Mouse (Mus musculus): ENCODE measurements at regions not wholly inside any gene's neighbourhood (a gene's known extent, or its start where the extent isn't known, plus 50 kb on each side); places are given as distances from the start of the nearest gene placed in this dataset.

DNA sequence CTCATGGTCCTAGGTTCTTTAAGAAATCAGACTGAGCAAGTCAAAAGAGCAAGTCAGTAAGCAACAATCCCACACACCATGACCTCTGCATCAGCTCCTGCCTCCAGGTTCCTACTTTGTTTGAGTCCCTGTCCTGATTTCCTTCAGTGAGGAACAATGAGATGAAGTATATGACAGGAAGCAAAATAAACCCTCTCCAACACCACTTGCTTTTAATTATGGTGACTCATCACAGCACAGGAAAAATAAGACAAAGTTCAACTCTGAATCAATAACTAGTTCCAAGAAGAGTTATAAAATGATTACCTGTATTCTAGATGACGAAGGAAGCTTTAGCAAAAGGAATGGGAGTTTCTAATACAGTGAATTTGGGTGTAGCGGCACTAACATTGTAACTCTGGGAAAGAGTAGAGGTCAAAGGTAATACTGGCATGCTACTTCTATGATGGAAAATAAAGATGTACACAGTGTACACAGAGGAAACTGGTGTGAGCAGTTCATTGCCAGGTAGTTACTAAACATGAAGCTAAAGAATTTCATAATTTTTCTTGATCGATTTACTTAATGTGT is 248.2 kb upstream of the Atp2b1 start:
- DNase-seq = no peak

DNA sequence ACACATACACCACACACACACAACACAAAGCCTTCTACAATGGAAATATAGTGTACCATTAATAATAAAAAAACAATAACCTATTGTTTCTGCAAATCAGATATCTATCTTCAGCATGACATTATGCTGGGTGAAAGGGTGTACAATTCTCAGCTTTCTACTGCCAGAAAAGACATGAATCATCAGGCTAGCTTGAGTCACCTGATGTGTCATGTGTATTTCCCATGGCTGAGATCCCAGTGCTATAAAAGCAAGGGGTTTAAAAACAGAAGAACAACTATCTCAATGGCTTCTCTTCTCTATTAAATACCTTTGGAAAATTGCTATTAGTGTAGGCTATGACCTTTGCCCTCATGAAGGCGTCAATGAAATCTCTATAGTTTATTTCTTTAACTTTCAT is 246.5 kb upstream of the Atp2b1 start:
- DNase-seq = no peak

DNA sequence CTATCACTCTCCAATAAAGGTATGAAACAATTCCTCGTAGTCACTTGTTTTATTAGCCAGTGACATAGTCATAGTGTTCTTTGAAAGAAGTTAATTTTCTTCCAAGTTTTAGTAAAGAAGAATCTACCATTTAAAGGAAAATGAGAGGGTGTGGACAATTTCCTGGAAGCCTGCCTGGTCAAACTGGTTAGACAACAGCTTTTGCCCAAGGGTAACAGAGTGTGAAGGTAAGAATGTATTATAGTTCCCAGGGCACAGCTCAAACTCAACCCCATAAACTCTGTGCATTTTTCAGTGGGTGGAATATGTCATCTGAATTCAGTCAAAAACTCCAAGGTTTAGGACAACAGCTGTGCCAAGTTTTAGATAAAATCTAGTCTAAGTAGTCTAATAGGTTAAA is 240.1 kb upstream of the Atp2b1 start:
- peak; percentile 60 for DNase-seq

DNA sequence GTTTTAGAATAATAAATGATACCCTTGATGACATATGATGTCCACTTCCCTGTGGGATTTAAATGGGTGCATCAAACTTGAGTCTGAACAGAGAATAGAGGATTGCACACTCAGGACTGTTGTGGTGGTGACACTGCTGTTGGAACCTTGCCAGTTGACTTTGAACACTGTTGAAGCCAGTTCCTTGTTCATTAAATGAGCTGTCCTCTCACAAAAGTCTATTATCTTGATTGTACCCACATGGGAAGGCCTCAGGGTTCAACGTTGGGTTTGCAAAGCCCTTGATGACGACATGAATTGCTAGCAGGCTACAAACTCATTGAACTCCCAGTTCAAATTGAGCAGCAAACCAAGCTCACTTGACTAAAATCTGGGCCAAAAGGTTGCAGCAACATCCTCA is 237.3 kb upstream of the Atp2b1 start:
- DNase-seq = no peak

DNA sequence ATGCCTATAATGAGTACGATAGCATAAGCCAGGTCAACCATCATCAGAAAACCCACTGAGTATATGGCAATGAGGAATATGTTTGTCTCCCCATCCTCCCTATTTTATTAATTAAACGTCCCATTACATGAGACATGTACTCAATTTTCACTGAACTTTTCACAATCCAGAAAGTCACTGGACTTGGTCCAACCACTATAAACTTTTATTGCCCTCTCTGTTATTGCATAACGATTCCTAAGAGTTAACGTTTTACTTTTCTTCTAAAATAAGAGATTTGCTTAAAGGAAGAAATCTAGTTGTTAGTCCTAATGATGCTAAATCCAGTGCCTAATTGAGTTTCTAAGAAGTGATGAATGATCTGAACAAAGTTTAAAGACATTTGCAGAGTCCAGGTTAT is 236.0 kb upstream of the Atp2b1 start:
- no peak for DNase-seq

DNA sequence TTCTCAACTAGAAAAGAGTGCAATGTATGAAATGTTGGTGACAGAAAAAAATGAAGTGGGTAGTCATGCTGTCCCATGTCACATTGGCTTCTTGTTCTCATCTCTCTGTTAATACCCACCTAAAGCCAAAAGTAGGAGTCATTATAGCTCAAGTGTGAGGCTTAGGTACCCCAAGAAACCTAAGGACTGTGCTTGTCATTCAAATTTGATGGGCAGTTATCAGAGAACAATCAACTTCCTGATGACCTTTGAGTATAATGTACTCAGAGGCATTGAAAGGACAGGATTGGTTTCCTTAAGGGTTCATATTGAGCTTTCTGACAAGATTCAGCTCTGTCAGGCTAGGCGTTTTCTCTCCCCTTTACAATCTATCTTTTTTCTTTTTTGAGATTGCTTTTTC is 231.8 kb upstream of the Atp2b1 start:
- no peak for DNase-seq

DNA sequence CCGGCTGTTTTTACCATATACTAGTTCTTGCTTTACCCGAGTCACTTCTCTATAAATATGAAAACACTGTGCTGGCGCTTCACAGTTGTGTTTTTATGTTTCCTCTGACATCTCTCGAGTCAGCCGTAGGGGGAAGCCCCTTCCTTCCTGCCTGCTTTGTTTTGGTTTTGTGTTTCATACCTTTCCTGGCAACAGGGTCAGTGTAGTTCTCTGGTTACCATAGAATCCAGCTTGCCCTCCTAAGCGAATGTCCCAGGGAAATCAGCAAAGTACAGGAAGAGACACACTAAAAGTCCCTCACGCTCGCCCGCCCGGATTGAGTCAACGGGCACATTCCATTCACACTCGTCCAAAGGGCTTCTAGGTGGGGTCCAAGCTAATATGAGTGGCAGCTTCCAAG is 230.0 kb upstream of the Atp2b1 start:
- peak; percentile 31 for DNase-seq

DNA sequence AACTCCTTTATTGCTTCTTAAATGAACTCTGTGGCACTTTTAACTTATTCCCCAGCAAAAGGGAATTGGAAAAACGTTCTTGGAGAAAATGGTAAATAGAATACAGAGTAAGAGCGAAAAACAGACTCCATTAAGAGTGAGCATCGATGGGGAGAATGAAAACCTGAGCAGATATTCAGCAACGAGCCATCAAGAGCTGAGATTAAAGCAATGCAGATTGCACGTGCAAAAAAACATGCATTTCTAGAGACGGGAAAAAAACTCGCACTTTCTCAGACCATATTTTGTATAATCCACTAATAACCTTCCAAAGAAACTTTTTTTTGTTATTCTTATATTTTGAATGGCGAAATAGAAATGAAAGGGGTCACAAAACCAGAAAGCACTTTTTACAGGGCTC is 229.5 kb upstream of the Atp2b1 start:
- DNase-seq = no peak

DNA sequence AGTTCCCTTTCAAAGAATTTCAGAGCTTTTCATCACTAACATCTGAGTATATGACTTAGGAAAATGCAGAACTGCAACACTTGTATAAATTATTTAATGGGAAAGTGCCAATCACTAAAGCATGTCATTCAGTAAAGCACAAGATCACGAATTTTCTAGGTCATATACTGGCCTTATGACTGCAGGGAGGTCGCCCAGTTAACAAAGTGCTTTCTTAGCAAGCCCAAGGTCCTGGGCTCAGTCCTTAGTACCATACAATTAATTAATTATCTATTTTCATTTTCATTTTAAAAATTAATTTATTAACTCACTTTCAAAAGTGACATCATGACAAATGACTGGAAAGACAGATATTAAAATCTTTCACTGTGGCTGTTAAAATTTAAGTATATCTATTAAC is 228.5 kb upstream of the Atp2b1 start:
- DNase-seq = no peak

DNA sequence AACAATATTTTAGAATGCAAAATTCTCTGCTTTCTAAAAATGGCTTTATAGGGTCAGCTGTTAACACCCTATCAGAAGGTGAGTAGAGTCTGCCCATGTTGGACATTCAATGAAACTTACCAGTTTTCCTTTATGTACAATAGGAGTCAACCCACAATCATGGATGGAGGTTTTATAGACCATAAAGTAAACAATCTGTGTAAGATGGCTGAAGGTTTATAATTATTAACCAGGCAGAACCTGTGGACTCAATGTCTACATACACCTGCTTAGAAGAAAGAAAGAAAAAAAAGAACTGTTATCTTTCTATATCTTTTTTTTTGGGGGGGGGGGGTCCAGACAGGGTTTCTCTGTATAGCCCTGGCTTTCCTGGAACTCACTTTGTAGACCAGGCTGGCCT is 227.8 kb upstream of the Atp2b1 start:
- DNase-seq = no peak

DNA sequence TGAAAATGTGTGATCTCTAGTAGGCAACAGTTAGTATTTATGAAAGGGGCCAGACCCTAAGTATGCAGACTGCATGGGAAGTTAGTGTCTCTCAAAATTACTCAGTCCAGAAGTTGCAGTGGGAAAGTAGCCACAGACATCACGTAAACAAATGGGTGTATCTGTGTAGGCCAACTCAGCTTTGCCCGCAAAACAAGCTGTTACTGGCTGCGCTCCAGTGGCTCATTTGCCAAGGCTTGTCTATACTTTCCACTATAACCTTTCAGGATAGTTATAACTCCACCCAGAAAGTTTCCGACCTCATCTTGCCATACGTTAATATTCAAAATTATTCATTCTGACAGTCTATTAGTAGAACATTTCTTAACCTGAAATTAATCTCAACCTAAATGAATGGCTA is 222.4 kb upstream of the Atp2b1 start:
- no peak for DNase-seq

DNA sequence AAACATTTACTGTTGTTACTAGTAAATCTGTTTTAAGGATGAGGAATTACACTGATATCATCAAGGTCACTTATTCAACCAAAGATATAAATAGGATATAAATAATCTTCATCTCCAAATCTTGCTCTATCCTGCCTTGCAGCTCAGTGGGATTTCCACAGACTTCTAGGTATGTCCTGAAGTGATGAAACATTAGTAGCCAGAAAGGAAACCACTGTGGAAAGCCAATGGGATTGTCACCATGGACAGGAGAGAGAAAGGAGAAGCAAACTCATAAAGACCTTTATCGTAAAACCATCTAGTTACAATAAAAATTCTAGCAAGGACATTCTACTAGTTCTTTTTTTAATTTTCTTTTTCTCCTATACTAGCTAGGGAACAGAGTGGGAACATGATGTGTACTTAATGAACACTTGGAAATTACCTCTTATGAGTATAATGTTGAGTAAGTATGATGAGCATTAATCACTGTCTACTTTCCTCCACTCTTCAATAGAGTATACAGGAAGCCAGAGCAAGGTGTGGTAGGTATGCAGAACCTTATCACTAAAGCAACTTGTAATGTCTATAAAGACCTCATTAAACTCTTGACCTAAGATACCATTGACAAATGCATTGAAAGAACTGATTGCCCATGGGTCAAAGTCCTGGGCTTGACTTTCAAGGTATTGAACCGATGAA is 219.4 kb upstream of the Atp2b1 start:
- DNase-seq = no peak

DNA sequence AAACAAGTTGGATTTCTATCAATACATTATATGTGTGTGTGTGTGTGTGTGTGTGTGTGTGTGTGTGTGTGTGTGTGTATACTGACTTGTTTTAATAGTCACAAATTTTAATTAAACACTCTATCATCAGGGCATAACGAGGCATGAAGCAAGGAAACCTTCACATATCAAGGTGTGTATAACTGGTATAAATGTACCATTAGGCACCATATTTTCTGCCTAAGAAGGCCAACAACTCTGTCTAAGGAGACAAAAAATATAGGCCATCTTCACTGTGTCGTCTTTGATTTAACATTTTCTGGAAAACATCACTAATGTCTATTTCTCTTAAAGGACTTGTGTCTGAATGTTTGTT is 218.9 kb upstream of the Atp2b1 start:
- no peak for DNase-seq

DNA sequence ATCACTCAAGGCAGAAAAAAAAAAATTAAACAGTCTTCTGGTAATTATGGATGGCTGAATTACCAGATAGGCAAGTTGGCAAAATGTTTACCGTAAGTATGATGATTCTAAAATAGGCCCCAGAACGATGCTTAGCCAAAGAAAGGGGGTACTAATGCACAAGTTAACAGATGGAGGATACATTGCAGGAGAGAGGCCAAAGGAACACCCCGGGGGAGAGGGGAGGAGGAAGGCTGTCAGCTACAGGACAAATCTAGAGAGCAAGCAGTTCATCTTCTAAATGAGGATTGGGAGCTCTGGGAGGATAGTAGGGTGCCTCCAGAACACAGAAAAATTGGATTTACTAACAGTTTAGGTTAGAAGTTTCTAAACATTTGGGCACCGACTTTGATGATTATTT is 216.3 kb upstream of the Atp2b1 start:
- no peak for DNase-seq

DNA sequence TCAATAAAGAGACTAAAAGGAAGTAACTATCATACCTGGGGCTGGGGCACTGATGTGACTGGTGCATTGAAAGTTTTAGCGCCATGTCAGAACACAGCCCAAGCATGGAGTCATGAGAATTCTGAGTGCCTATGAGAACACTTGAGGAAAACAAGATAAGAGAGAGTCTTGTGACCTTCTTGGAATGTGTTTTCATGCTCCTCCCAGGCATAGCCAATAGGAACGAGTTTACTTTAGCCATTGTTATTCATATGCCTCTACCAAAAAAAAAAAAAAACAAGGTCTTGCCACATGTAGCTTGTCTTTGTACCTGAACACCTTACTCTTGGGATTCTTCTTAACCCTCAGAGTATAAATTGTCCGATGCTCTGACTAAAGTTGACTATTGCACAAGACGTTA is 214.6 kb upstream of the Atp2b1 start:
- DNase-seq = no peak

DNA sequence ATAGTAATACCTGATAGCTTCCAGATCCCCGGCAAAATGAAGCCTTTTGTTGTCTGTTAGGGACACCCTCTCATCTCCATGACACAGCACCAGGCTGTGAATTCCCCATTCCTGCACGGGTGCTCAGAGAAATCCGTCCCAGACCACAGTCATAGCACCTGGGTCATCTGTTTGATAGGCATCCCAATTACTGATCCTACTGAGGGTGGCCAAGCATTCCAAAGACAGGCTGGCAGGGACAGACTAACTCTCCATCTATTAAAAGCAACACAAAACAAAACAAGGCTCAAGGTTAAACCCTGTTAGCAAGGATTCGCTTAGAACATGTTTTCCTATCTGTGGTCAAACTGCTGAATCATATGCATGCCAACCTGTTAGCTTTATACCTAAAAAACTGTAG is 213.8 kb upstream of the Atp2b1 start:
- no peak for DNase-seq

DNA sequence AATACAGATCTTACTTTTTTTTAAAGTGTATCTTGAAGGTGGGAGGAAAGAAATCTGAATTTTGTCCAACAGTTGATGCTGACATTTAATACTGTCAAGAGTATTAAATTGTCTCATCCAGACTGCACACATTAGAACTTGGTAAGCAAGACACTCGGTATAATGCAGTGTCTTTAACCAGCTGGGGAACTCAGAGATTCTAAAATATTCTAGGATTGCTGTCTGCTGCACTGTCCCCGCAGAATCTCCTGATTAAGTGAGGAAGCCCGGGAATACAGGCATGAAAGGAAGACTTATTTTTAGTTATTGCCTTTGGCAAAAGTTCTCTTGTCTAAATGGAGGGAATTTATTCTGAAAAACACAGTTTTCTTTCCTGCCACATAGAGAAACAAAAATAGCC is 212.9 kb upstream of the Atp2b1 start:
- DNase-seq = no peak

DNA sequence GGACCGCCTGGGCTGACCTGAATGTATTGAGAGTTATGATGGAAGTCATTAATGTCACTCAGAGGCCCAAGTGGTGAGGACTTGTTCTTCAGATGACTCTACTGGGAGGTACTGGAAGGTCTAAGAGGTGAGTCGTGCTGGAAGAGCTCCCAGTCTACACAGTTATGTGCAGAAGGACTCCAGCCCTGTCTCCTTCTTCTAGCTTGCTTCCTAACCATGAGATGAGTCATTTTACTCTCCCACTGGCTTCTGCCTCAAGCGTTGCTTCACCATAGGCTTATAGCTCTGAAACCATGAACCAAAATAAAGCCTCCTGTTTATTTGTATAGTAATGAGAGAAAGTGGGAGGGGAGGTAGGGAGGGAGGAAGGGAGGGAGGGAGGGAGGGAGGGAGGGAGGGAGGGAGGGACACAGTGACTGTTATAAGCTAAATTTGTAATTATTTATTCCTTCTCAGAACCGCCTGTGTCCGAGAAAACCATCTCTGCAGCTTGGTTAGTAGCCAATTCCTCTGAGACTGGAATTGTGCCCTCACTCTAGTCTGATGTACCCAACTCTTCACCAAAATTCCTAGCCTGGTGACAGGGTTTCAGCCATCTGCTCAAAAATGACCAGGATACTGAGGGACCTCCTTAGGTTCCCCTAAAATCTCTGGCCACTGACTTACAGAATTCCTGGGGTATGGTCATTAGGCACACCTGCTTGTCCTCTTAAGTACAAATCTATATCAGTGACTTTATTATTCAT is 211.6 kb upstream of the Atp2b1 start:
- DNase-seq = no peak

DNA sequence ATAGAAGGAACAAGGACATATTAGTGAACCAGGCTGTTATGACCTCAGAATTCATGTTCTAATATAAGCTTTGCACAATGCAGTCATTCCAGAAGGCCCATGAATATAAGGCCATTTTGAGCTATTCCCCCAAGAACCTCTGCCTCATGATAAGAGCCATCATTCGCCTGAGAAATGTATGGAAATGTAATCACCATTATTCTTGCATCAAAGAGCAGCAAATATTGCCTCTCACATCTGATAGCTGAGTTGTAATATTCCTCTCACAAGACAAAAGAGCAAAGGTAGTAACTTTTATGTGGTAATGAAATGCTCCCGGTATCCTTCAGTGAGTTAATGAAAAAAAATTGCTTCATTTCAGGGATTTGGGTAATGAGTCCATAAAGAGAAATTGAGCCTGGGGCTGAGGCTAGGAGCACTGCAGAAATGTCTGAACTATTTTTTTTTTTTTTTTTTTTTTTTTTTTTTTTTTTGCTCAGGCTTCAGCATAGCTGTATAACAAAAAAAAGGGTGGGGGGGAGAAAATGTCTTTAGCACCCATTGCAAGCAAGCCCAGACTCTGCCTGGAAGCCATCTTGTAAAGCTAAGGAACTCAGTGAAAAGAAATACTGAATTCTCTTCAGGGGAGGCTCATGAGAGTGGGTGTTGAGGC is 210.4 kb upstream of the Atp2b1 start:
- DNase-seq = no peak

DNA sequence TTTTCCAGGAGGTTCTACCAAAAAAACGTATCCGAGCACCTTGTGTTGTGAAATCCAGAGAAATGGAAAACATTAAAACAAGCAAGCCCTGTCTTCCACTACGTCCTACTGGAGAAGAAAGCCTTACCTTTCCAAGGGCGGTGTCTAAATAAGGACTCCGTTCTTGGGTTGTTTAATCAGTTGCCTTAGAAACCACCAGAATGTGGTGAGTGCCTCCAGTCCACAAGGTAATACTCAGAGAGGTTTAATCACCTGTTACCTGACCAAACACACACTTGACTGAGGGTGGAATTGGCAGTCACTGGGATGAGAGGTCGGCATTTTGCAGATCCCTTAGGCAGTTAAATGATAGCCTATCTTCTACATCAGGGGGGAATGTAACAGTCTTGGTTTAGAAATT is 209.6 kb upstream of the Atp2b1 start:
- DNase-seq = no peak

DNA sequence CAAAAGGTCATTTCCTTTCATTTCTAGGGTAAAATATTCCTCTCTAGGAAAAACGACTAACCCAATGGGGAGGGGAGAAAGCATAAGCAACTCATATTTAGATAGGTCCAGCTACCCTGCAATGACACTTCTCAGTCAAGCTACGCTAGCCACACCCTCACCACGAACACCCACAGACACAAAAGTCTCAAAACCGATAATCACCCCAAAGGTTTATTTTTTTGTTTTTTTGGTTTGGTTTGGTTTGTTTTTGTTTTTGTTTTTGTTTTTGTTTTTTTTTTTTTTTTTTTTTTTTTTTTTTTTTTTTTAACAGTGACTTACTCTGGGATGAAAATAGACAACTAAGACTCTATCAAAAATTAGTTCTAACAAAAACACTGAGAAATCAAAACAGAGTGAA is 196.3 kb upstream of the Atp2b1 start:
- DNase-seq = no peak

DNA sequence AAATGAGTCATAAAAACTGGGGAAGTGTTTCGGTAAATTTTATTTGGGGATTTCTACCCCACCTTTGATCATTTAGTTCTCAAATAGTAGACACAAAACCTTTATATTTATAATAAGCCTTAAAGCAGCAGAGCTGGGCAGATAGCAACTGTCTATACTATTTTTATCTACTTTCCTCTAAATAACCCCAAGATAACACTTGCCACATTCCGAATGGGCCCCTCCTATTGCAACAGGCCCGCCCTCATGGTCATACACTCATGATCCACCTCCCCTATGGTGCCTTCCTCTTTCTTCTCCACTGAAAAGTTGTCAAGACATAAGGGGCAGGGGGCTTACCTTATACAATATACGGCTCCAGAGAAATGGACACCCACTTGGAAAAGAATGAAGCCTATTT is 195.5 kb upstream of the Atp2b1 start:
- no peak for DNase-seq

DNA sequence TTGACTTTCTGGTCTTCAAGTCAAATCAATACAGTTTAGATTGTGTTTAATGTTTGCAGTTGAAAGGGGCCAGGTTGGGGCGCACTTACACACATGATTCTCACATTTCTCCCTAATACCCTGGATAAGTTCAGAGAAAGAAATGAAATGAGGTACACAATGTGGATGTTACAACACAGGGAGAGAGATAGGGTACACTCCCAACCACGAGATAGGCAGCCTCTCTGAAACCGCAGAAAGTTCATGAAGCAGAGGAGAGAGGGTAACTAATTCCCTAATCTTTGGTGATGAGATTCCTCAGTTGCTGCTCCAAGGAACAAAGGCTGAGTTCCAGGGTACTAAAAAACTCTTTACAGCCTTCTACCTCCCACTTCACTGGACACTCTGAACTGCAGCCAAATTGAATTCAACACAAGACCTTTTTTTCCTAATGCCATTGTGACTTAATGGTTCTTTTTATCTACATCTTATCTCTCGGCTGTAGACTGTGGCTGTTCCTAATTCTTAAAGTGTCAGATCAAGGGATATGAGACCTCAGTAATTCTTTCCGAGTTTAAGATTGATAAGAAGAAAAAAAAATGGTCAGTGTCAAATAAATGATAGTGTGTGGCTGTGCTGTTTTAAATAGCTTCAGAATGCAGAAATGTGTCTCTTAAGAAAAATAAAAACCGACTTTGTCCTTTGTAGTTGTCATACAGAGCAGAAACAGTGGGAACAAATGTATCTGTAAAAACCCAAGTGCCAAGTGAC is 193.8 kb upstream of the Atp2b1 start:
- no peak for DNase-seq

DNA sequence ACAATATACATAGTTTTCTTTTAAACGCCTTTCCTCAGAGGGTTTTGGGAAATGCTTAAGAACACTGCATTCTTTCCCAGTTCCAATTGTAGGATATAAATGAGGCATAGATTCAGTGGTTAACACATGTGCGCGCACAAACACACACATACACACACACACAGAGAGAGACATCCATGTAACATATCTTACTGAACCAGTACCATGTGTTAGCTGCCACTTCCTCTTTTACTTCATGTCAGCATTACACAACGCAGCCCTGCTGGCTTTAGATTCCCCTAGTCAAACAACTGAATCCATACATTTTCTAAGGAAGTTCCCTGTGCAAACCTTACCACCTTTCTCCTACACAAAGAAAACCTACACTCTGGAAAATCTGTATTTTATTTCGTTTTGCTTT is 189.1 kb upstream of the Atp2b1 start:
- no peak for DNase-seq
